Mouse (Mus musculus) kidney, adult 2 months (tissue): ENCODE measurements at regions not wholly inside any gene's neighbourhood (a gene's known extent, or its start where the extent isn't known, plus 50 kb on each side); places are given as distances from the start of the nearest gene placed in this dataset.

Experiments used
- CTCF ChIP-seq: fragments of 200-500 bp; conservative IDR thresholded peaks from 2 replicates; pipeline ENCODE4 v1.5.1; 2011; ENCODE audit warnings: low read depth, mild to moderate bottlenecking, control low read depth, low read length, moderate library complexity, mixed read lengths; ENCODE audit not compliant: insufficient read depth, insufficient read length
- POLR2A ChIP-seq: fragments of 200-500 bp; IDR thresholded peaks from one replicate; pipeline ENCODE4 v1.6.1; 2011; ENCODE audit warnings: low read depth, low read length, control low read depth

DNA sequence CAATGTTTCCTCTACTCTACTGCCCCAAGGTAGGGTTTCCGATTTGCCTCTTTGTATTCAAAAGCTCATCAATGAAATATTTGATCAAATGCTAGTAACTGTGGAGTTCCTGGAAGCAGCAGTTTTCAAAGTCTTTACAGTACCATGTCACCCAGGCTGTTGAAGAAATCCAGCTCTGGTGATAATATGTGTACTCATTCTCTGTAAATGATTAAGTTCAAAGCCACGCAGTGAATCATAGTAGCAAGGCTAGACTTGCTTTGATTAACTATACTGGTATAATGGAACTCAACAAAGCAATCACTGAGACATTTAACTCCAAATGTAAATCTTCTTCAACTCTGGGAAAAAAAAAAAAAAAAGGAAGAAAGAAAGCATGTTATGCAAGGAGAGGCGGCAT lies 86.8 kb upstream of the Tle4 start:
- TF ChIP-seq POLR2A, result no peak
- no peak for TF ChIP-seq CTCF
